Mouse (Mus musculus) neural tube, embryonic 13.5 days (tissue): ENCODE measurements at regions not wholly inside any gene's neighbourhood (a gene's known extent, or its start where the extent isn't known, plus 50 kb on each side); places are given as distances from the start of the nearest gene placed in this dataset.

Experiments
- ATAC-seq: fragments of 200-750 bp; cut with Nextera tagmentation; 2 replicates; pipeline ENCODE4 v1.8.0; 2017; ENCODE audit warnings: low read depth, mild to moderate bottlenecking, moderate TSS enrichment, moderate library complexity
- H3K27ac ChIP-seq: fragments of 300-500 bp; sonication (generic); replicated peaks from 2 replicates; pipeline ENCODE4 v1.5.1; 2015; ENCODE audit warnings: moderate library complexity, mild to moderate bottlenecking, inconsistent platforms
- H3K27me3 ChIP-seq: fragments of 300-500 bp; sonication (generic); 2 replicates; pipeline ENCODE4 v1.6.1; 2015; ENCODE audit warnings: mild to moderate bottlenecking, inconsistent platforms
- H3K36me3 ChIP-seq: fragments of 300-500 bp; sonication (generic); 2 replicates; pipeline ENCODE4 v1.6.1; 2015; ENCODE audit warnings: mild to moderate bottlenecking, inconsistent platforms
- H3K4me1 ChIP-seq: fragments of 300-500 bp; sonication (generic); replicated peaks from 2 replicates; pipeline ENCODE4 v1.6.1; 2015; ENCODE audit warnings: inconsistent platforms
- H3K4me2 ChIP-seq: fragments of 300-500 bp; sonication (generic); 2 replicates; pipeline ENCODE4 v1.6.1; 2015; ENCODE audit warnings: inconsistent platforms, mild to moderate bottlenecking, moderate library complexity
- H3K4me3 ChIP-seq: fragments of 300-500 bp; sonication (generic); 2 replicates; pipeline ENCODE4 v1.5.1; 2015; ENCODE audit warnings: mild to moderate bottlenecking, inconsistent platforms
- H3K9ac ChIP-seq: fragments of 300-500 bp; sonication (generic); 2 replicates; pipeline ENCODE4 v1.6.1; 2015; ENCODE audit warnings: moderate library complexity, mild to moderate bottlenecking, inconsistent platforms
- H3K9me3 ChIP-seq: fragments of 300-500 bp; sonication (generic); 2 replicates; pipeline ENCODE4 v1.6.1; 2016; ENCODE audit warnings: inconsistent platforms
- WGBS: fragments of 180-500 bp; shearing (Covaris S2); methylation state at CpG from one replicate; pipeline ENCODE4 v1.1.7; 2015; 5-methylcytosine and 5-hydroxymethylcytosine counted together

- no peaks in the 10 kb centered on the region for H3K4me1 ChIP-seq
- no peak overlapping the region for H3K4me2 ChIP-seq
- no peak overlapping the region for H3K27ac ChIP-seq
- H3K36me3 ChIP-seq, result no peaks in the 10 kb centered on the region
- H3K9me3 ChIP-seq, result no peaks in the 10 kb centered on the region
- H3K9ac ChIP-seq, result no peak overlapping the region
- no peak overlapping the region for H3K4me3 ChIP-seq
- no peak for ATAC-seq
- no peaks in the 10 kb centered on the region for H3K27me3 ChIP-seq
- 88% methylated on average over 1 of the region's 1 CpGs for WGBS
Measured at GRCm38 (mm10) chr3:52831986-52832385, 185.1 kb downstream of the Cog6 start.

DNA sequence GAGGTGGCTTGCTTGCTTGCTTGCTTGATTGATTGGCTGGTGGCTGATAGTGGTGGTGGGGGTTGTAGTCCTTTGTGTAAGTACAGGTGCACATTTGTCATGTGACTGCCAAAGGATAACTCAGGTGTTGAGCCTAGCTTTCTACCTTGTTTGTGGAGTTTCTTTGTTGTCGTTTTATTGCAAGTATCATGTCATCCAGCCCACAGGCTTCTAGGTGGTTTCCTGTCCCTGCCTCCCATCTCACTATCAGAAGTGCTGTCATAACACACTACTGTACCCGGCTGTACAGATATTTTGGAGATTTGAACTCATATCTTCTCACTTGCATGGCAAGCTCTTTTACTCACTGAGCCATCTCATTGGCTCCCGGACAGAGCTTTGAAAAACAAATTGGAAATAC, 186.9 kb downstream of the Cog6 start:
- H3K9me3 ChIP-seq, result no peaks in the 10 kb centered on the region

GRCm38 (mm10) chr3:52829069-52829468, 188.0 kb downstream of the Cog6 start:
- WGBS, result 94% methylated on average over 6 of the region's 6 CpGs
- no peak for ATAC-seq
- H3K4me3 ChIP-seq, result no peak overlapping the region

More for the DNA sequence above, 186.9 kb downstream of the Cog6 start:
- Histone ChIP-seq H3K4me1 (no peaks in the 10 kb centered on the region), H3K9ac (no peak overlapping the region), H3K27ac (no peak overlapping the region), H3K27me3 (no peaks in the 10 kb centered on the region), H3K4me2 (no peak overlapping the region), H3K4me3 (no peak overlapping the region), H3K36me3 (no peaks in the 10 kb centered on the region)
- WGBS, result 95% methylated on average over 3 of the region's 3 CpGs
- ATAC-seq, result no peak

DNA sequence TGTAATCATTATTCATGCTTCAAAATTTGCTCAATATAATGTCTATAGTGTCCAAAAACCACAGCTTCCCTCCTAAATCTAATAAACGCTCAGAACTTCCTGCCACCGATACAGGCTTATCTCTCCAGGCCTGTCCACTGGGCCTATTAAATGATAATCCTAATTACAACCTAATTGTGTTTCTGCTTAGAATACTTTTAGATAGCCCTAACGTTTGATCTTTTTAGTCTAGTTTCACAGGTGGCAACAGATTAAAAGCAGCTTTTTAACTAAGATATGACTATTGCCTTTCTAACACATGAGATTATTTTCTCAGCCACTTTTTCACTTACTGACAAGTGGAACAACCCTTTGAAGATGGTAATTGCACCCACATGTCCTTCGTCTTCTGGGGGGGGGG, 188.6 kb downstream of the Cog6 start:
- peaks cover under 1% of the 10 kb centered on the region; the same call in 1 of the 2 replicates for H3K27me3 ChIP-seq
- no peaks in the 10 kb centered on the region for H3K4me1 ChIP-seq
- WGBS, result 73% methylated on average over 4 of the region's 4 CpGs
- H3K27ac ChIP-seq, result no peak overlapping the region
- ATAC-seq, result no peak
- H3K4me3 ChIP-seq, result no peak overlapping the region
- H3K36me3 ChIP-seq, result no peaks in the 10 kb centered on the region
- no peaks in the 10 kb centered on the region for H3K9me3 ChIP-seq
- no peak overlapping the region for H3K9ac ChIP-seq
- H3K4me2 ChIP-seq, result no peak overlapping the region

More at GRCm38 (mm10) chr3:52829069-52829468, 188.0 kb downstream of the Cog6 start:
- no peaks in the 10 kb centered on the region for H3K27me3 ChIP-seq
- H3K4me1 ChIP-seq, result no peaks in the 10 kb centered on the region
- no peaks in the 10 kb centered on the region for H3K36me3 ChIP-seq
- no peaks in the 10 kb centered on the region for H3K9me3 ChIP-seq
- no peak overlapping the region for H3K4me2 ChIP-seq
- H3K9ac ChIP-seq, result no peak overlapping the region
- no peak overlapping the region for H3K27ac ChIP-seq

DNA sequence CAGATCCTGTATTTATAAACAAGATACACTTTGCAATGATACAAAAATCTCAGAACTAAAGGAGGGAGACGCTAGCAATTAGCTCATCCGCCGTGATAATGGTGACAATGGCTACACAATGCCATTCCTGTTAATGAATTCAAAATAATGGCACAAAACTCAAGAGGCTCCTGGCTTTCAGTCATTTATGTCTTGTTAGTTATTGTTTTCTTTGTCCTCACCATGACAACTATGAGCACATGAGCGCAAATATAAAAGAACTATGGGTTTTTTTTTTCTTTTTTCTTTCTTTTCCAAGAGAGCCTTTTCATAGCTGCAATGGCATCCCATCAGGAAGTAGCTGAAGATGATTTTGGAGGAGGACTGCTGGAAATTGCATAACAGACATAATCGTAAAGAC, 194.2 kb downstream of the Cog6 start:
- no peak overlapping the region for H3K27ac ChIP-seq
- no peak overlapping the region for H3K9ac ChIP-seq
- H3K36me3 ChIP-seq, result no peaks in the 10 kb centered on the region
- 40% methylated on average over 5 of the region's 5 CpGs for WGBS
- H3K4me2 ChIP-seq, result no peak overlapping the region
- H3K9me3 ChIP-seq, result no peaks in the 10 kb centered on the region
- no peak for ATAC-seq
- no peak overlapping the region for H3K4me3 ChIP-seq
- 0 out of 2 replicates have a peak, but pooled peaks cover 4% of the 10 kb centered on the region for H3K4me1 ChIP-seq
- H3K27me3 ChIP-seq, result peaks cover 4% of the 10 kb centered on the region; the same call in 1 of the 2 replicates

DNA sequence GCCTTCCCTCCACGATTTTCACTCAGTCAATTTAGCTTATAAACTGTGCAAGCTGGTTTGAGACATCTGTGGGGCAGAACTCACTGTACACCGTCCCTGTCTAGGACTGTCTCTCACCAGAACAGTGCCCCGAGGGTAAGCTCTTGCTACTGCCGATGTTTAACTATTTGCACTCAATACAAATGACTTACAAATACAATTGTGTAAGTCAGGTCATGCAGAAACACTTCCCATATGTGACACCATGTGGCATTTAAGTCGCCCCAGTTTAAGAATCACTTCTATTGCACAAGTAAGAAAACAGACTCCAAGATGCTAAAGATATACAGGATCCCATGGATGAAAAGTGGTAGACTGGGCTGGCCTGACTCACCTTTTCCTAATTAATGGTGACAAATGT, 195.6 kb downstream of the Cog6 start:
- no peak overlapping the region for H3K4me2 ChIP-seq
- no peaks in the 10 kb centered on the region for H3K9me3 ChIP-seq
- no peak overlapping the region for H3K27ac ChIP-seq
- WGBS, result 22% methylated on average over 5 of the region's 5 CpGs
- ATAC-seq, result no peak
- no peak overlapping the region for H3K9ac ChIP-seq
- H3K4me3 ChIP-seq, result no peak overlapping the region
- no peaks in the 10 kb centered on the region for H3K36me3 ChIP-seq
- H3K27me3 ChIP-seq, result peaks cover 4% of the 10 kb centered on the region; the same call in 1 of the 2 replicates
- 0 out of 2 replicates have a peak, but pooled peaks cover 4% of the 10 kb centered on the region for H3K4me1 ChIP-seq

- no peak for ATAC-seq
- peaks cover 14% of the 10 kb centered on the region; the same call in 1 of the 2 replicates for H3K4me1 ChIP-seq
- H3K36me3 ChIP-seq, result no peaks in the 10 kb centered on the region
- no peak overlapping the region for H3K4me2 ChIP-seq
- no peak overlapping the region for H3K27ac ChIP-seq
- peaks cover 3% of the 10 kb centered on the region; the same call in 1 of the 2 replicates for H3K27me3 ChIP-seq
- no peaks in the 10 kb centered on the region for H3K9me3 ChIP-seq
- H3K9ac ChIP-seq, result no peak overlapping the region
- 89% methylated on average over 4 of the region's 4 CpGs for WGBS
- no peak overlapping the region for H3K4me3 ChIP-seq
Measured at GRCm38 (mm10) chr3:52818401-52818800, 198.6 kb downstream of the Cog6 start.

DNA sequence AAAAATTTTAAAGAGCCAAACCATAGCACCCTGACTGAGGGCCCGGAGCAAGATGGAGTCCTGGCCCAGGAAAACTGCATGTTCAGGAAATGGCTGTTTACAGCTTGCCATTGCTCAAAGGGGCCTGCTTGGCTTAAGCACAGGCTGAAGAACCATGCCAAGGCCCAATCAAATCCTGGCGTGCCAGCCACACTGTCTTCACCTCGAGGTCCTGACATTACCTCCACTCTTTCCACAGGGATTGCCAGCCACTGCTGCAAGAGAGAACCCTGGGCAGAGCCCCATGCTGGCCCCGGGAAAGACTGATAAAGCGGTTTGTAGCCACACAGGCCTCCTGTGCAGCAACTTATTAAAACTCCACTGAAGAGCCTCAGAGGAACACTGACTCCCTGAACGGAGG, 199.6 kb downstream of the Cog6 start:
- H3K27ac ChIP-seq, result no peak overlapping the region
- H3K36me3 ChIP-seq, result no peaks in the 10 kb centered on the region
- H3K27me3 ChIP-seq, result no peaks in the 10 kb centered on the region
- H3K4me2 ChIP-seq, result no peak overlapping the region
- no peak for ATAC-seq
- H3K9me3 ChIP-seq, result no peaks in the 10 kb centered on the region
- H3K4me1 ChIP-seq, result peaks cover 14% of the 10 kb centered on the region; the same call in 1 of the 2 replicates
- no peak overlapping the region for H3K9ac ChIP-seq
- WGBS, result 87% methylated on average over 6 of the region's 6 CpGs
- no peak overlapping the region for H3K4me3 ChIP-seq

DNA sequence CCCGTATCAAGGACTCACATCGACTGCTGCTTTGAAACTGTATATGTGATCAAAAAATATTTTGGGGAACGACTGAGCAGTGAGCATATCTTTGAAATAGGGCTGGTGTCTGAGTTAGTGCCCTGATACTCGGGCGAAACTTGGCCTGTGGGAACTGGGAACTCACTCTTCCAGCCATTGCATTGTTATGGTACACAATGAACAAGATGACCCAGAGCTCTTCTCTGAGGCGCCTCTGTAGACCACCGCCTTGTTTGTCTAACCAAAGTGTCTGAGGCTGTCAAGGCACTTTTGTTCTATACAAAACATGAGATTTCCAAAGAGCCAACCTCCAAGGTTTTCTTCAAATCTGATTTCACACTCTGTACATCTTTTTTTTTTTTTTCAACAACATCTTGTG, 201.5 kb downstream of the Cog6 start:
- Histone ChIP-seq H3K9me3 (no peaks in the 10 kb centered on the region), H3K4me1 (peaks cover 9% of the 10 kb centered on the region; the same call in 1 of the 2 replicates), H3K27ac (no peak overlapping the region), H3K36me3 (no peaks in the 10 kb centered on the region), H3K27me3 (no peaks in the 10 kb centered on the region), H3K9ac (no peak overlapping the region), H3K4me2 (no peak overlapping the region), H3K4me3 (no peak overlapping the region)
- 33% methylated on average over 7 of the region's 7 CpGs for WGBS
- no peak for ATAC-seq

DNA sequence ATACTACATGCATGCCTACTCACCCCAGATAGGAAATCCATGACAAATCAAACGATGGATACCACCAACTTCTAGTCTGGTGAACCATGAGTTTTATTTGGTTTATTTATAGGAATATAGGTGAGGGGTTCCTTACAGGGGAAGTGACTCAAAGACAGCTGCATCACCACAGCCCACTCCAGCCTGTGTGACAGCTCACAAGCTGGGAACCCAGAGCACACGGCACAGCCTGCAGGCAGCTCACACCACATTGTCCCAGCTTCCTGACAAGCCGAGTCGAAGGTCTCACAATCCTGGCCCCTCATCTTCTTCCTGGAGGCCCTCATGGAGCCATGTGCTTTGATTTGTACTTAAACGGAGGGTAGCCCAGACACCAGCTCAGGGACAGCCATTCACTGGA, 214.7 kb downstream of the Cog6 start:
- H3K9me3 ChIP-seq, result no peaks in the 10 kb centered on the region
- H3K27me3 ChIP-seq, result no peaks in the 10 kb centered on the region
- no peak for ATAC-seq
- no peak overlapping the region for H3K4me2 ChIP-seq
- no peak overlapping the region for H3K4me3 ChIP-seq
- no peak overlapping the region for H3K27ac ChIP-seq
- no peaks in the 10 kb centered on the region for H3K4me1 ChIP-seq
- H3K9ac ChIP-seq, result no peak overlapping the region
- no peaks in the 10 kb centered on the region for H3K36me3 ChIP-seq
- WGBS, result 79% methylated on average over 5 of the region's 5 CpGs

GRCm38 (mm10) chr3:52801446-52801845, 215.6 kb downstream of the Cog6 start:
- no peak overlapping the region for H3K4me3 ChIP-seq
- H3K4me2 ChIP-seq, result no peak overlapping the region
- 90% methylated on average over 5 of the region's 5 CpGs for WGBS
- no peaks in the 10 kb centered on the region for H3K9me3 ChIP-seq
- H3K9ac ChIP-seq, result no peak overlapping the region
- H3K4me1 ChIP-seq, result no peaks in the 10 kb centered on the region
- no peaks in the 10 kb centered on the region for H3K27me3 ChIP-seq
- no peak overlapping the region for H3K27ac ChIP-seq
- no peak for ATAC-seq
- no peaks in the 10 kb centered on the region for H3K36me3 ChIP-seq

DNA sequence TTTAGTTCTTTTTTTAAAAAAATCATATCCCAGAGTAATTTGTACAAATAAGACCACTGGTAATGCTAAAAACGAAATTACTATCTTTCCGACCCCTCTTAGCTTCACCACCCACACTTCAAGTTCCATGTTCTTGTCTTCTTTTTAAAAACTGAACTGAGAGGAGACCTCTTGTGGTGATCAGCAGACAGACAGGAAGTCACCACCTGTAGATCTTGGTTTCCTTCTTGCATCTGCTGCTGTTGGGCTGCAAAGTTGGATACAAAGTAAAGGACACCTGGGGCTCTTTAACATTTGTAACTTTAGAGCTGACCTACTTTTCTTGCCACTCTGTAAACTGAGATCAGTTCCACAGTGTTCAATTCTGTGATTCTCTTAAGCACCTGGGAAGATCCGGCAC, 216.4 kb downstream of the Cog6 start:
- no peaks in the 10 kb centered on the region for H3K4me1 ChIP-seq
- no peaks in the 10 kb centered on the region for H3K9me3 ChIP-seq
- no peaks in the 10 kb centered on the region for H3K27me3 ChIP-seq
- H3K27ac ChIP-seq, result no peak overlapping the region
- no peak overlapping the region for H3K4me2 ChIP-seq
- no peak overlapping the region for H3K4me3 ChIP-seq
- 82% methylated on average over 3 of the region's 3 CpGs for whole genome bisulfite sequencing
- no peaks in the 10 kb centered on the region for H3K36me3 ChIP-seq
- no peak overlapping the region for H3K9ac ChIP-seq
- ATAC-seq, result no peak

DNA sequence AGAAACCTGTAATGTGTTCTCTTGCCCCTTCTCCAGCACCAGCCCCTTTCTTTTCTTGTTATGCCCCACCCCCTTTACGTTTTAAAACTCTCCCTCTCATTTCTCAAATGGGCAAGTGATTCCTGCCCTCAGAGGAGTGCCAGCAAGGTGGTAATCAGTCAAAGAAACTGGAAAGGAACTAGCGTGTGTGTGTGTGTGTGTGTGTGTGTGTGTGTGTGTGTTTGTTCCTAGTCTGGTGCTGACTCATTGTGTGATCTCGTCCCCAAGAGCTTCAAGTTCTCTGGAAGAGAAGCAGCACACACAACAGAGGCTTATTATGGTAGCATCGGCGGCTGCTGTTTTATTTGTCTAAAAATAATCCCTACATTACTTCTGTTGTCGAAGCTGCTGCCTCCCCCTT, 219.2 kb downstream of the Cog6 start:
- no peak for ATAC-seq
- WGBS, result 41% methylated on average over 6 of the region's 6 CpGs
- Histone ChIP-seq H3K9ac (no peak overlapping the region), H3K4me2 (no peak overlapping the region), H3K36me3 (no peaks in the 10 kb centered on the region), H3K4me3 (no peak overlapping the region), H3K27me3 (no peaks in the 10 kb centered on the region), H3K27ac (no peak overlapping the region), H3K9me3 (no peaks in the 10 kb centered on the region), H3K4me1 (no peaks in the 10 kb centered on the region)
